Mouse (Mus musculus) ES-E14 (cell line): ENCODE measurements around the gene A730015C16Rik. TPM values are rescaled to one million over a fixed set of nuclear protein-coding genes. Genes with fewer than 3 reads are reported as not detected.

ENCODE experiments used
- DNase-seq: peaks from one replicate; pipeline ENCODE4 v3.0.0-alpha.2; 2013; ENCODE audit warnings: low read depth, low spot score
- H3K27ac ChIP-seq: 2 replicates; pipeline ENCODE4 v1.5.1; 2012; ENCODE audit warnings: low read depth, mild to moderate bottlenecking, low read length, moderate library complexity, mixed read lengths; ENCODE audit not compliant: poor library complexity, insufficient read depth, severe bottlenecking
- H3K36me3 ChIP-seq: 2 replicates; pipeline ENCODE4 v1.6.1; 2012; ENCODE audit warnings: mild to moderate bottlenecking, low read length, moderate library complexity, mixed read lengths; ENCODE audit not compliant: control insufficient read depth, poor library complexity, insufficient read depth, severe bottlenecking
- H3K4me1 ChIP-seq, 2 experiments: fragments of 150-350 bp in 1 of 2; sonication (generic) in 1 of 2; 2 replicates each; pipeline ENCODE4 v1.6.1; 2012; ENCODE audit warnings: low read length in 2 of 2, mild to moderate bottlenecking in 1 of 2, mixed read lengths in 1 of 2; ENCODE audit not compliant: control insufficient read depth in 2 of 2, insufficient read depth in 2 of 2, poor library complexity in 1 of 2
- H3K4me3 ChIP-seq, 2 experiments: fragments of 150-350 bp in 1 of 2; sonication (generic) in 1 of 2; 2 replicates each; pipeline ENCODE4 v1.5.1; 2012; ENCODE audit warnings: low read length in 2 of 2, low read depth in 1 of 2, mild to moderate bottlenecking in 1 of 2, mixed read lengths in 1 of 2; ENCODE audit not compliant: insufficient read depth in 1 of 2, poor library complexity in 1 of 2, severe bottlenecking in 1 of 2
- H3K9ac ChIP-seq: 2 replicates; pipeline ENCODE4 v1.6.1; 2012; ENCODE audit warnings: low read depth, mild to moderate bottlenecking, low read length, mixed read lengths; ENCODE audit not compliant: poor library complexity, insufficient read depth, severe bottlenecking
- H3K9me3 ChIP-seq: fragments of 150-350 bp; sonication (generic); 2 replicates; pipeline ENCODE4 v1.6.1; 2012; ENCODE audit warnings: low read depth, mild to moderate bottlenecking, low read length; ENCODE audit not compliant: control insufficient read depth, insufficient read depth
- CHD2 ChIP-seq: IDR thresholded peaks from 2 replicates; pipeline ENCODE4 v1.6.1; 2014; ENCODE audit warnings: mild to moderate bottlenecking, low read depth, low read length, inconsistent platforms
- HCFC1 ChIP-seq: IDR thresholded peaks from 2 replicates; pipeline ENCODE4 v1.6.1; 2012; ENCODE audit warnings: low read length, inconsistent platforms, borderline replicate concordance; ENCODE audit not compliant: insufficient read depth
- MAFK ChIP-seq: IDR thresholded peaks from 2 replicates; pipeline ENCODE4 v1.6.1; 2014; ENCODE audit warnings: mild to moderate bottlenecking, low read depth, low read length, inconsistent platforms; ENCODE audit not compliant: insufficient read depth
- ZC3H11A ChIP-seq: IDR thresholded peaks from 2 replicates; pipeline ENCODE4 v1.6.1; 2012; ENCODE audit warnings: low read depth, mild to moderate bottlenecking, inconsistent platforms, low read length, borderline replicate concordance
- ZNF384 ChIP-seq: IDR thresholded peaks from 2 replicates; pipeline ENCODE4 v1.6.1; 2012; ENCODE audit warnings: low read depth, low read length, inconsistent platforms
- in situ Hi-C, 2 experiments: fragments of 600-800 bp; cut with MboI; formaldehyde crosslinking; loops; one replicate each; pipeline ENCODE4 v1.15.1; 2025; ENCODE audit warnings: low sequenced_read_pairs in 2 of 2, inconsistent platforms in 1 of 2; ENCODE audit not compliant: unreplicated experiment in 2 of 2
- total RNA-seq: library from RNA; depleted of rRNA; stranded (reverse); fragments of 300-350 nt; gene quantifications from 2 replicates; pipeline ENCODE4 v1.2.3, GENCODE M21; 2012

Gene A730015C16Rik
- total RNA-seq, 1 experiment, result 3.1 TPM

GRCm38 (mm10) chr4:108841920-108842578, 6.4 kb downstream of the A730015C16Rik start:
- H3K9ac ChIP-seq, result no peak overlapping the region
- no peaks in the 10 kb centered on the region for H3K9me3 ChIP-seq
- in situ Hi-C loops, result no loop called here
- H3K36me3 ChIP-seq, result no peaks in the 10 kb centered on the region
- peaks cover 0 to 4% of the 10 kb centered on the region in 2 experiments; a peak in 1 of 4 replicates for H3K4me1 ChIP-seq
- H3K27ac ChIP-seq, result no peak overlapping the region; the same call in 1 of the 2 replicates
- TF ChIP-seq ZC3H11A (no peak), CHD2 (no peak), ZNF384 (no peak), MAFK (no peak), HCFC1 (no peak)
- H3K4me3 ChIP-seq, result no peak overlapping the region
- no peak for DNase-seq

- no peak for DNase-seq
- H3K4me1 ChIP-seq, result 0 out of 4 replicates have a peak, but pooled peaks cover 0 to 1% of the 10 kb centered on the region in 2 experiments
- H3K9me3 ChIP-seq, result no peaks in the 10 kb centered on the region
- H3K36me3 ChIP-seq, result no peaks in the 10 kb centered on the region
- in situ Hi-C loops, result no loop called here
- H3K27ac ChIP-seq, result no peak overlapping the region
- H3K9ac ChIP-seq, result no peak overlapping the region
- H3K4me3 ChIP-seq, result no peak overlapping the region
- TF ChIP-seq CHD2 (no peak), ZNF384 (no peak), HCFC1 (no peak), MAFK (no peak), ZC3H11A (no peak)
Measured at GRCm38 (mm10) chr4:108838031-108838430, 10.4 kb downstream of the A730015C16Rik start.

- no peak for DNase-seq
- Histone ChIP-seq H3K9ac (peak overlapping the region; percentile 53; the same call in 1 of the 2 replicates), H3K36me3 (no peaks in the 10 kb centered on the region), H3K4me1 (peaks cover 0 to 8% of the 10 kb centered on the region in 2 experiments; a peak in 1 of 4 replicates), H3K4me3 (peak overlapping the region; percentile 94), H3K9me3 (no peaks in the 10 kb centered on the region), H3K27ac (no peak overlapping the region)
- no peak for TF ChIP-seq MAFK
- TF ChIP-seq HCFC1, result no peak
- TF ChIP-seq ZNF384, result no peak
- no peak for TF ChIP-seq ZC3H11A
- TF ChIP-seq CHD2, result no peak
- in situ Hi-C loops, result no loop called here
Measured at GRCm38 (mm10) chr4:108835496-108835895, 12.9 kb downstream of the A730015C16Rik start.

- Histone ChIP-seq H3K4me3 (peak overlapping the region; percentile 94), H3K4me1 (peaks cover 0 to 8% of the 10 kb centered on the region in 2 experiments; a peak in 1 of 4 replicates), H3K9me3 (no peaks in the 10 kb centered on the region), H3K36me3 (no peaks in the 10 kb centered on the region), H3K9ac (peak overlapping the region; percentile 82), H3K27ac (peak overlapping the region; percentile 62)
- in situ Hi-C loops, result no loop called here
- TF ChIP-seq ZC3H11A, result no peak
- TF ChIP-seq ZNF384, result no peak
- no peak for TF ChIP-seq MAFK
- no peak for TF ChIP-seq CHD2
- TF ChIP-seq HCFC1, result no peak
- no peak for DNase-seq
Measured at GRCm38 (mm10) chr4:108834971-108835311, 13.5 kb downstream of the A730015C16Rik start.
